Mouse (Mus musculus): ENCODE measurements around the gene Fras1. TPM values are rescaled to one million over a fixed set of nuclear protein-coding genes. Genes with fewer than 3 reads are reported as not detected.

The Fras1 gene
- polyA plus RNA-seq, 1 experiment from 2014 or later: 19.8 TPM

- Histone ChIP-seq H3K36me3 (no peaks in the 10 kb centered on the region), H3K27me3 (no peaks in the 10 kb centered on the region), H3K4me2 (no peak overlapping the region), H3K27ac (no peak overlapping the region), H3K4me1 (peaks cover 8% of the 10 kb centered on the region; the same call in 1 of the 2 replicates), H3K4me3 (no peak overlapping the region), H3K9ac (no peak overlapping the region), H3K9me3 (no peaks in the 10 kb centered on the region)
- 91% methylated on average over 2 of the region's 2 CpGs for WGBS
- ATAC-seq (ENCODE audit: insufficient number of reproducible peaks, insufficient read depth, low FRiP score, low TSS enrichment, low read depth): no peak
These were observed 81.5 kb downstream of the Fras1 start for GRCm38 (mm10) chr5:96455241-96455640.

- no peak for ATAC-seq (ENCODE audit: insufficient number of reproducible peaks, insufficient read depth, low FRiP score, low TSS enrichment, low read depth)
- WGBS: 24% methylated on average over 4 of the region's 4 CpGs
- Histone ChIP-seq H3K27ac (0 out of 2 replicates have a peak overlapping the region, but pooled peaks have one; percentile 13), H3K4me2 (no peak overlapping the region), H3K27me3 (no peaks in the 10 kb centered on the region), H3K9ac (no peak overlapping the region), H3K4me1 (peaks cover 8% of the 10 kb centered on the region; the same call in 1 of the 2 replicates), H3K9me3 (no peaks in the 10 kb centered on the region), H3K4me3 (no peak overlapping the region), H3K36me3 (no peaks in the 10 kb centered on the region)
These were observed 83.7 kb downstream of the Fras1 start for GRCm38 (mm10) chr5:96457436-96457958.

- Histone ChIP-seq H3K9ac (no peak overlapping the region), H3K4me3 (no peak overlapping the region), H3K27me3 (no peaks in the 10 kb centered on the region), H3K4me2 (no peak overlapping the region), H3K36me3 (no peaks in the 10 kb centered on the region), H3K27ac (no peak overlapping the region), H3K9me3 (no peaks in the 10 kb centered on the region), H3K4me1 (peaks cover 8% of the 10 kb centered on the region; the same call in 1 of the 2 replicates)
- WGBS: 81% methylated on average over 4 of the region's 4 CpGs
- no peak for ATAC-seq (ENCODE audit: insufficient number of reproducible peaks, insufficient read depth, low FRiP score, low TSS enrichment, low read depth)
These were observed 85.8 kb downstream of the Fras1 start for GRCm38 (mm10) chr5:96459605-96460004.

- H3K9me3 ChIP-seq: no peaks in the 10 kb centered on the region
- no peak overlapping the region for H3K27ac ChIP-seq
- 95% methylated on average over 2 of the region's 2 CpGs for WGBS
- no peak for ATAC-seq (ENCODE audit: insufficient number of reproducible peaks, insufficient read depth, low FRiP score, low TSS enrichment, low read depth)
- no peak overlapping the region for H3K4me3 ChIP-seq
- H3K4me2 ChIP-seq: no peak overlapping the region
- no peak overlapping the region for H3K9ac ChIP-seq
- peaks cover 8% of the 10 kb centered on the region; the same call in 1 of the 2 replicates for H3K4me1 ChIP-seq
- H3K27me3 ChIP-seq: no peaks in the 10 kb centered on the region
- H3K36me3 ChIP-seq: no peaks in the 10 kb centered on the region
These were observed 88.4 kb downstream of the Fras1 start for GRCm38 (mm10) chr5:96462197-96462596.

GRCm38 (mm10) chr5:96466461-96466860, 92.7 kb downstream of the Fras1 start:
- 50% methylated on average over 7 of the region's 7 CpGs for WGBS
- Histone ChIP-seq H3K4me2 (no peak overlapping the region), H3K9ac (no peak overlapping the region), H3K9me3 (no peaks in the 10 kb centered on the region), H3K4me3 (no peak overlapping the region), H3K27me3 (no peaks in the 10 kb centered on the region), H3K4me1 (no peaks in the 10 kb centered on the region), H3K27ac (no peak overlapping the region), H3K36me3 (no peaks in the 10 kb centered on the region)
- no peak for ATAC-seq (ENCODE audit: insufficient number of reproducible peaks, insufficient read depth, low FRiP score, low TSS enrichment, low read depth)

- Histone ChIP-seq H3K4me2 (no peak overlapping the region), H3K4me1 (peaks cover 6% of the 10 kb centered on the region; the same call in 1 of the 2 replicates), H3K4me3 (no peak overlapping the region), H3K27me3 (no peaks in the 10 kb centered on the region), H3K9ac (no peak overlapping the region), H3K27ac (no peak overlapping the region), H3K36me3 (no peaks in the 10 kb centered on the region), H3K9me3 (no peaks in the 10 kb centered on the region)
- no peak for ATAC-seq (ENCODE audit: insufficient number of reproducible peaks, insufficient read depth, low FRiP score, low TSS enrichment, low read depth)
- WGBS: 33% methylated on average over 3 of the region's 3 CpGs
These were observed 98.2 kb downstream of the Fras1 start for GRCm38 (mm10) chr5:96471995-96472394.

GRCm38 (mm10) chr5:96475488-96475887, 101.7 kb downstream of the Fras1 start:
- Histone ChIP-seq H3K27ac (no peak overlapping the region), H3K4me1 (peaks cover 6% of the 10 kb centered on the region; the same call in 1 of the 2 replicates), H3K4me3 (no peak overlapping the region), H3K9ac (no peak overlapping the region), H3K27me3 (no peaks in the 10 kb centered on the region), H3K4me2 (no peak overlapping the region), H3K9me3 (no peaks in the 10 kb centered on the region), H3K36me3 (no peaks in the 10 kb centered on the region)
- WGBS: 79% methylated on average over 3 of the region's 3 CpGs
- no peak for ATAC-seq (ENCODE audit: insufficient number of reproducible peaks, insufficient read depth, low FRiP score, low TSS enrichment, low read depth)

- Histone ChIP-seq H3K4me2 (no peak overlapping the region), H3K27me3 (no peaks in the 10 kb centered on the region), H3K27ac (no peak overlapping the region), H3K36me3 (no peaks in the 10 kb centered on the region), H3K4me1 (no peaks in the 10 kb centered on the region), H3K9ac (no peak overlapping the region), H3K4me3 (no peak overlapping the region), H3K9me3 (no peaks in the 10 kb centered on the region)
- ATAC-seq (ENCODE audit: insufficient number of reproducible peaks, insufficient read depth, low FRiP score, low TSS enrichment, low read depth): no peak
These were observed 105.2 kb downstream of the Fras1 start for GRCm38 (mm10) chr5:96479003-96479402.

GRCm38 (mm10) chr5:96481159-96481558, 107.4 kb downstream of the Fras1 start:
- 91% methylated on average over 2 of the region's 2 CpGs for WGBS
- no peak overlapping the region for H3K9ac ChIP-seq
- no peaks in the 10 kb centered on the region for H3K4me1 ChIP-seq
- no peak overlapping the region for H3K4me3 ChIP-seq
- no peaks in the 10 kb centered on the region for H3K36me3 ChIP-seq
- ATAC-seq (ENCODE audit: insufficient number of reproducible peaks, insufficient read depth, low FRiP score, low TSS enrichment, low read depth): no peak
- no peaks in the 10 kb centered on the region for H3K9me3 ChIP-seq
- no peak overlapping the region for H3K27ac ChIP-seq
- H3K4me2 ChIP-seq: no peak overlapping the region
- H3K27me3 ChIP-seq: no peaks in the 10 kb centered on the region

GRCm38 (mm10) chr5:96482054-96482453, 108.3 kb downstream of the Fras1 start:
- no peak overlapping the region for H3K27ac ChIP-seq
- no peak overlapping the region for H3K4me2 ChIP-seq
- H3K36me3 ChIP-seq: no peaks in the 10 kb centered on the region
- no peak overlapping the region for H3K4me3 ChIP-seq
- 64% methylated on average over 4 of the region's 4 CpGs for WGBS
- H3K9ac ChIP-seq: no peak overlapping the region
- no peaks in the 10 kb centered on the region for H3K27me3 ChIP-seq
- H3K9me3 ChIP-seq: no peaks in the 10 kb centered on the region
- no peaks in the 10 kb centered on the region for H3K4me1 ChIP-seq
- ATAC-seq (ENCODE audit: insufficient number of reproducible peaks, insufficient read depth, low FRiP score, low TSS enrichment, low read depth): no peak

- WGBS: 67% methylated on average over 1 of the region's 1 CpGs
- Histone ChIP-seq H3K27ac (no peak overlapping the region), H3K9me3 (no peaks in the 10 kb centered on the region), H3K9ac (no peak overlapping the region), H3K4me3 (no peak overlapping the region), H3K27me3 (no peaks in the 10 kb centered on the region), H3K4me2 (no peak overlapping the region), H3K36me3 (no peaks in the 10 kb centered on the region), H3K4me1 (no peaks in the 10 kb centered on the region)
- ATAC-seq (ENCODE audit: insufficient number of reproducible peaks, insufficient read depth, low FRiP score, low TSS enrichment, low read depth): no peak
These were observed 118.7 kb downstream of the Fras1 start for GRCm38 (mm10) chr5:96492497-96492896.

- Histone ChIP-seq H3K4me2 (no peak overlapping the region), H3K4me1 (no peaks in the 10 kb centered on the region), H3K27ac (no peak overlapping the region), H3K27me3 (no peaks in the 10 kb centered on the region), H3K9ac (no peak overlapping the region), H3K36me3 (no peaks in the 10 kb centered on the region), H3K4me3 (no peak overlapping the region), H3K9me3 (no peaks in the 10 kb centered on the region)
- no peak for ATAC-seq (ENCODE audit: insufficient number of reproducible peaks, insufficient read depth, low FRiP score, low TSS enrichment, low read depth)
- 92% methylated on average over 7 of the region's 7 CpGs for WGBS
These were observed 120.9 kb downstream of the Fras1 start for GRCm38 (mm10) chr5:96494502-96495292.
